Mouse (Mus musculus) small intestine, adult 2 months (tissue): ENCODE data around the gene Izumo1r.

Experiments used
- CTCF ChIP-seq: fragments of 200-500 bp; IDR thresholded peaks from 2 replicates; pipeline ENCODE4 v1.5.1; 2012; ENCODE audit warnings: low read depth, mild to moderate bottlenecking, control low read depth, inconsistent platforms, low read length, moderate library complexity, mixed read lengths; ENCODE audit not compliant: insufficient replicate concordance, insufficient read length; ENCODE audit errors: extremely low read depth
- POLR2A ChIP-seq: fragments of 200-500 bp; IDR thresholded peaks from 2 replicates; pipeline ENCODE4 v1.6.1; 2012; ENCODE audit warnings: low read depth, mild to moderate bottlenecking, control low read depth, inconsistent platforms, low read length, moderate library complexity

GRCm38 (mm10) chr9:14864726-14865125 lies 39.0 kb downstream of the Izumo1r start:
- no peak for TF ChIP-seq POLR2A
- no peak for TF ChIP-seq CTCF
